Mouse (Mus musculus) cerebellum, postnatal 36 days (tissue): ENCODE results near the gene Actr2.
A peak's percentile ranks its signal among the peaks of the same experiment; 100 is the strongest.
"Not testable (repeated sequence)": the region's sequence is repeated elsewhere in the genome, so short reads cannot be mapped to it uniquely, and the experiment has no call there.

Source experiments
- DNase-seq, 2 experiments: peaks; one replicate each; pipeline ENCODE4 v3.0.0; 2021 to 2022; ENCODE audit warnings: mixed read lengths in 2 of 2

The Actr2 gene

DNA sequence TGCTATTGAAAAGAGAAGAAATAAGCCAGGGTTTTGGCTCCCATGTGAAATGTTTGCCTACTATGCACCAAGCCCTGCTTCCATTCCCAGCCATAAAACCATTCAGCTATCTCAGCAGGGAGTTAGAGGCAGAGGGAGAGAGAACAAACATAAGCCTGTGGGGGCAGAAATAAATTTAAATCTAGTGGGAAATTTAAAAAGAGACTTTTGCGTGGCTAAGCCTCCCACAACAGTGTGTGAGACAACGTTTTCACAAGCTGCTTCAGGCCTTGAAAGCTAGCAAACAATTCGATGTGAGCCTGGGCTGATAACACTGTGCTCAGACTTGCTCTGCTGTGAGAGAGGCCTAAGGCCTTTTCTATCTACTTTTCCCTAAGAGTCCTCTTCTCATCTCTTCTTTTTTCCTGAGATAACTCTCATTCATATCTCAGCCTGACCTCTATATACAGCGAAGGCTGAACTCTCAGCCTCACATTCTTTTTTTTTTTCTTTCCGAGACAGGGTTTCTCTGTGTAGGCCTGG, 3.4 kb upstream of the Actr2 start:
- DNase-seq = no peak

DNA sequence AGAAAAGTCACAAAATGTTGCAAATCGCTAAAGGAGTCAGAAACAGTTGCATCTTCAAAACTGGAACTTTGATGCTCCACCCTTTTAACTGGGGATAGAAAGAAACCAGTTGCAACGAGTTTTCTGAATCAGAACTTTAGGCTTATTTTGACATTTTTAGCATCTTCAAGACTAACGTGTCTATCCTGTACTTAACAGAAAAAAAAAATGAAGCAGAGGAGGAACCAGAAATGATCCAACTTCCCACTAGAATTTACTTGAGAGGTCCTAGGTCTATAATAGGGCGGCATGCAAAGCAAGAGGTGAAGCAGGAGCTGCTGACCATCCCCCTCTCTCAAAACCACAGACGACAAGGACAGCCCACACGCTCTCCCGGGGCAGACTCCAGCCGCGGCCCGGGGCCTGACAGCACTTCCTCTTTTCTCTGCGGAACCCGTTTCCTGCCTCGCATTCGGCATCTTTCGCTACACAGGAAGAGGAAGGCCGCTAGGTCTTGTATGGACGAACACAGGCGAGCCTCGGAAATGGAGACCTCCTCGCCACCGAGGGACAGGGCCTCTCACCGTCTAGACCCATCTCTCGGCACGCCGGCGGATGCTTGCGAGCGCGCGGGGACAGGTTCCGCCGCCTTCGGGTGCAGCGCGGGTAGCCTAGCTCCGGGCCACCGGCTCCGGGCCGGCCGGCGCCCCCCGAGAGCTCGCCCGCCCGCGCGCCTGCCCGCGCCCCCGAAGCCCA, 540 bp downstream of the Actr2 start:
- DNase-seq = peak; percentile 65 to 69

DNA sequence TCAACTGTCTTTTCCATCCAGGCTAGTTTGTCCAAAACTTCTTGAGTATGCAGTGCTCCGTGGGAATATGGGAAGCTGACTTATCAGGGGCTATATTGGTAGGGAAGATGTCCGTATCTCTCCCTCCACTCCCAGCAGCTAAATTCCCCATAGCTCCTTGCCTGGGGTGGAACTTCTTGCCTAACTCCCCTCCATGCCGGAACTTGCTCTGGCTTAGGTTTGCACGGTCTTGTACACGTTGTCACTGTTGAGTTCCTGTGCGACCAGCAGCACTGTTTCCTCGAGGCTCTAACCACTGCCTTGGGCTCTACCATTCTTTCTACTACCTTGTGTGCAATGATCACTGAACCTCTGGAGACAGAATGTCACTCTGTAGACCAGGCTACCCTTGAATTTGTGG, 4.6 kb downstream of the Actr2 start:
- DNase-seq = no peak

DNA sequence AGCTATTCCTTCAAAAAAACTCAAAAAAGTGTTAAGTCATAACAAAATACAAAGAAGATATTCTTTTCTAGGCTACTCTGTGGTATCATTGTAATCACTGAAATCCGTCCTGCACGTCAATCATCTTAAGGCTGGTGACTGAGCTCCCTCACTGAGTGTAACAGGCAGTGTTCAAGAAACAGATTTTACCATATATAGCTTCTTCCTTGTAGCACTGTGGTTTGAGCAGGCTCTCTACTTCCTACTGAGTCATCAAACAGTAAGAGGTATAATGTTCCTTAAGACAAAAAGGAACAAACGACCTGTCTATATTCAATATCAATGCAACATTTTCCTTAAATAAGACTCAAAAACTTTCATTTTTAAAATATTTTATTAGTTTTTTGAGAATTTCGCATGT, 5.0 kb downstream of the Actr2 start:
- no peak for DNase-seq

DNA sequence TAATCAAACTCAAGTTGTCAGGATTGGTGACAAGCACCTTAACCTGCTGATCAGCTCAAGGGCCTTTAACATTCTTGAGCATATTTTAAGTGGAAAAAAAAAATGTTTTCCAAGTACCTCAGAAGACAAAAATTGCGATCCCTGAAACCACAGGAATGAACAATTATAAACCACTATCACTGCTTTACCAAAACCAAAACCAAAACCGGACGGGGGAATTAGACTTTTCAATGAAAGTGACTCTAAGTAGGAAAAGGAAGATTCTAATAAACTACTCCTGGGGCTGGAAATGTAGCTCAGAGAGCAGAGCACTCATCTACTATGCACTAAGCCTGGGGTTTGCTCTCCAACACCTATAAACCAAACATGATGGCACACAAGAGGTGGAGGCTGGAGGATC, 5.8 kb downstream of the Actr2 start:
- DNase-seq = no peak

DNA sequence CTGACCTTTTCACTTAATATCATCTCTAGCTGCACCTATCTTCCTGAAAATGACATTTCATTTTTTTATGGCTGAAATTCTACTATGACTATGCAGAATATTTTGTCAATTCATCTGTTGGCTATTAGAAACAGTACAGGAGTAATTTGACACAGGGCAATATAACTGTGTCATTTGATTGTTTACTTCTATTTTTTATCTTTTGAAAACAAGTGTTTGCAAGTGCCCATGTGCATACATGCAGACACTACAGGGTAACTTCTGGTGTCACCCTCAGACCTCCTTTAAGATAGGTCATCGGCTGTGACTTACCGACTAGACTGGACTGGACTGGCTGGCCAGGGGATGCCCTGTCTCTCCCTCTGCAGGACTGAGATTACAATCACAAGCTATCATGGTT, 8.8 kb downstream of the Actr2 start:
- no peak for DNase-seq

DNA sequence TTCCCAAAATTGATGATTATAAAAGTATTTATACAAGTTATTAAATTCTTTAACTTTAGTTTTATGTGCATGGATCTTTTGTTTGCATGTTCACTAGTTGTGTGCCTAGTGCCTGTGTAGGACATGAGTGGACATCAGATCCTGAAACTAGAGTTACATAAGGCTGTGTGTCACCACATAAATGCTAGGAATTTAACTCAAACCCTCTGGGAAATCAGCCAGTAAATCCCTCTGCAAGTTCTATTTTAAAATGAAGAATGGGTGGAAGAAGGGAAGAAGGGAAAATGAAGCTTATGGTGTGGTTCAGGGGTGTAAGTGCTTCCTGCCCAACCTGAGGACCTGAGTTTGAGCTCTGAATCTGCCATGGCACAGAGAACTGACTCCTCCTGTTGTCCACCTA, 26.4 kb downstream of the Actr2 start:
- DNase-seq = no peak

DNA sequence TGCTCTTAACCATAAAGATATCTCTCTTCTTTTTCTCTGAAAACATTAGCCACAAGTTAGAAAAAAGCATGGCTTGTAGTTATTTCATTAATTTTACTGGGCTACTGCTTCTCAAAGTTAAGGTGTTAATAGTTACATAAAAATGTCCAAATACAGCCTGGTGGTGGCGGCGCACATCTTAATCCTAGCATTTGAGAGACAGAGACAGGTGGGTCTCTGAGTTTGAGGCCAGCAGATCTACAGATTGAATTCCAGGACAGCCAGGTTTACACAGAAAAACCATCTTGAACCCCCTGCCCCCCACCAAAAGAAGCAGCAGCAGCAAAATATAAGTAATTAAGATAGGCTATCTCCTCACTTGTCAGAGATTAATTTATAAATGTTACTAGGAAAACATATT, 27.1 kb downstream of the Actr2 start:
- no peak for DNase-seq

DNA sequence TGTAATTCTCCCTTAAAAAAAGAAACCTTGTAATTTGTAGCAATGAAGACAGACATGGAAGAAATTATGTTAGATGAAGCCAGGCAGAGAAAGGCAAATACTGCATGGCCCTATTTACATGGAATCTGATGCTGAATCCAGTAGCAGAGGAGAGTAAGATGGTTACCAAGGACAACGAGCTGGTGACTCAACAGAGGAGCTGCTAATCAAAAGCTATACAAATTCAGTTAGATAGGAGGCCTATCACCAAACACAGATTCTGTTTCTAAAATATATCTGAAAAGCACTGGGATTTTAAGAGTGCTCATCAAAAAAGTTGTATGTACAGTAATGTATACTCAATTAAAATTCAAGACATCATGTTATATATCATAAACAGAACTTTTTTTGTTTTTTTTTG, 37.3 kb downstream of the Actr2 start:
- no peak for DNase-seq

DNA sequence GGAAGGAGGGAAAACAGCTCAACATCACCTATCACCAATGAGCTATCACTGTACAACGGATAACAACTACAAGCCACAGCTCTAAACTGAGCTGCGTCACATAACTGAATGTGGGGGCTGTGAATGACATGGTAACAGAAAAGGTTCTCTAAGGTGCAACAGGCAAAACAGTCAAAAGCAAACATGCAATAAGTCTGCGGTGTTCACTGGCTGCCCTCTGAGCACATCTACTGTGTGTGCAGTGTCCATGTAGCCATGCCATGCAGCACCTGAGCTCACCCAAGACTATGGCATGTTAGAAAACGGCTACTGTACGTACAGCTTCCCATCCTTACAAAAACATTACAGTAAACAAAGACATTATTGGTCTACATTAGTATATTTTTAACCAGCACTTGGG, 39.9 kb downstream of the Actr2 start:
- no peak for DNase-seq

DNA sequence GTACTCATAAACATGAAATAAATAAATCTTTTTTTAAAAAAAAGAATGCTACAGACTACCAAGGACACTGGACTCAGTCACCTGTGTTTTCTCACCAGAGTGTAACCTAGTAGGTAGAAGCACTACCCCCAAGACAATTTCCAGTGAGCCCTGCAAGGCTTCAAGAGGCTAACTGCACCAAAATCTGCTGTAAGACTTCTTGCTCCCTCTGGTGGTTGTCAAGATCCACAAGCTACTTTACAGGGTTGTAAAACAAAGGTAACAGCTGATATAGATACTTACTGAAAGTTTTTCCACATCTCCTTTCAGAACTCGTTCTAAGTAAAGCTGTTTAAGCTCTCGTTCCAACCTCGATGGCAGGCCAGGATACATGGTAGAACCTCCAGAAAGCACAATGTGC, 40.5 kb downstream of the Actr2 start:
- peak; percentile 24 to 53 for DNase-seq

DNA sequence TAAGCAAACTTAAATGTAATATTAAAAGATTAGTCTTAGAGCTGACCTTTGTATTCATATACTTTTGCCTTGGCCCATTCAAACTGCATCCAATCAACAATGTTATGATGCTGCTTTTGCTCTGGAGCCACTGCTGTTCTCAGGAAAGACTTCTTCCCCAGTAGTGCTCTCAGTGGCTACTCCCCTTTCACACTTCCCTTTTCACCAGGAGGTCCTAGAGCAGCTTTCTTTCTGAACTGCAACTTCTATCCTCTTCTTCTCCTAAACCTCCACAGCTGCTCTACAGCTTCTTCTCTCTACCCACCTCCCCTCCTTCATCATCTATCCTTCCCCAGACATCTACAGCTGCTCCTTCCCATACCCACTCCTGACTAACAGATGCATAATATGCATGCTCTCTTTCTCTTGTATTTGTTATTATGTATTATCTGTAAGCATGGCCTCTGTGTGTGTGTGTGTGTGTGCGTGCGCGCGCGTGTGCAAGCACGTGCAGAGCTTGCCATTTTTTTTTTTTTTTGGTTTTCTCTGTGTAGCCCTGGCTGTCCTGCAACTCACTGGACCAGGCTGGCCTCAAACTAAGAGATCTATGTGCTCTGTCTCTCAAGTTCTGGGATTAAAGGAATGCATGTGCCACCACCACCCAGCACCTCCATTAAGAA, 44.2 kb downstream of the Actr2 start:
- no peak for DNase-seq

DNA sequence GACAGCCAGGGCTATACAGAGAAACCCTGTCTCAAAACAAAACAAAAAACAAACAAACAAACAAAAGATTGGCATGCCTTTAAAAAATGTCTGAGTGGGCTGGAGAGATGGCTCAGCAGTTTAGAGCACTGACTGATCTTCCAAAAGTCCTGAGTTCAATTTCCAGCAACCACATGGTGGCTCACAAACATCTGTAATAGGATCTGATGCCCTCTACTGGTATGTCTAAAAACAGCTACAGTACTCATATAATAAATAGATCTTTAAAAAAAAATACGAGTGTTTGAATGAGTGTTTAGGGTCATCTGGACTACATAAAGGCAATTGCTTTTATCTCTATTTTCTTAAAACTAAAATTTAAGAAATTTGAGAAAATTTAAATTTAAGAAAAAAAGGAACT, 45.2 kb downstream of the Actr2 start:
- no peak for DNase-seq

DNA sequence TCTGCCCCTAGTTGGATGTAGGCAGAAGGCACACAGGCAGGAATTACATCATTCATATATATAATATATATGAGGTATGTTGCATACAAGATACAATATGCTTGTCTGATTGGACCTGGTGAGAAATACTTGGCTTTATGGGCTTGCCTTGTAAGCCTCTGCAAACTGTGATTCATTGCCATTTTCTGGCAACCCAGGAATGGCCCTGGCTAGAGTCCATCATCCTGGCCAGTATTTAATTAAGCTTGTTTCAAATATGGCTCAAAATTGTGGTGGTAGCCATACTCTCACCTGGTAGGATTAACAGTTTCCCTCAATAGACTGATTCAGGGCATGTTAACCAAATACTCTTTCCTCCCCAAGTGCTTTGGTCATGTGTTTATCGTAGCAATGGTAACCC, 46.6 kb downstream of the Actr2 start:
- DNase-seq = peak; percentile 82 to 89

DNA sequence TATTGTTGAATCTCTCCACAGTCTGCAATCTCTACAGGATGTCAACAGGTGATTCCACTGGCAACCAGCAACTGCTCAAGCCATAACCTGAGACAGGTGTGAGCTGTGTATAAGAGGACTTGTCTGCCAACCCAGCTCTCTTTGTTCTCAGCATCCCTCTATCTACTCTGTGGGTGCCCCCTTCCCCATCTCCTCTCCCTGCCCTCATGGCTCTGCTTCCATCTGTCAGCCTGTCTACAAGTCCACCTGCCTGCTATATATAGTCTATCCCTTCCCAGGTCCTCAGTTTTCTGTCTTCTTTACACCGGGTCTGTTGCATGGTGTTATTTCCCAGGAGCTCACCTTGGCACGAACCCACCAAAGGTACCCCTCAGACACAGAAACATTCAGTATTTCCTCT, 47.8 kb downstream of the Actr2 start:
- DNase-seq = no peak

DNA sequence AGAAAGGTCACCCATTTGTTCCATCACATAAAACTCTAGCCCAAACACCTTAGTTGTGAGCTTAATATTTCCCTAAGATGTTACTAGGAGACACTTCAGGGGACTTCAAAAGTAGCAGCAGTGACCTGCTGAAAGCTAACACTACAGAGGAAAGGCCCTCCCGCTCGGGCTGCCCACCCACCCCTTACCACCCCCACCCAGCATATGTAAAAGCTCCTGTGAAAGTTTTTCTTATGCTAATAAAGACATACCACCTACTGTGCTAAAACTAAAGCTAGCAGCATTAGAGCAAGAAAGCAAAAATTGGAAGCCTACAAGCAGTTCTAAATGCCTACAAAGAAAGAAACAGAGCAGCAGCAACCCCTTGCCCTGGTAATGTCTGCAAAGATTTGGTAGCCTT, 48.6 kb downstream of the Actr2 start:
- DNase-seq = not testable (repeated sequence)

DNA sequence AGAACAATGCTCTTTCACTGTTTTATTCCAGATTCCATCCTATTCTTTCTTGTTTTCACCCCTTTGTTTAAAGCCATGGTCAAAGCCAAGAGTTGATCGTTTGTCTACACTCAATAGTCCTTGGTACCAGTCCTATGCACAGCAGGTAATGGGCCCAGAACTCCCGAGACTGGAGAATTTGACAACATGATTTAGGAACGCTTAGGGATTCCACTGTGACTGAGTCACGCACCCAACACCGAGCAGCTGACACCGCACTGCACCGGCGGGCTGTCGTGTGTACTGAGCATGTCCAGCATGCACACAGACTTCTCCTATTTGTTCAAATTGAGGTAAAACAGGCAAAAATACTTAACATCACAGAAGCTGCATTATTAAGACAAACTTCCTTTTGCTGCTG, 49.9 kb downstream of the Actr2 start:
- DNase-seq = not testable (repeated sequence)

DNA sequence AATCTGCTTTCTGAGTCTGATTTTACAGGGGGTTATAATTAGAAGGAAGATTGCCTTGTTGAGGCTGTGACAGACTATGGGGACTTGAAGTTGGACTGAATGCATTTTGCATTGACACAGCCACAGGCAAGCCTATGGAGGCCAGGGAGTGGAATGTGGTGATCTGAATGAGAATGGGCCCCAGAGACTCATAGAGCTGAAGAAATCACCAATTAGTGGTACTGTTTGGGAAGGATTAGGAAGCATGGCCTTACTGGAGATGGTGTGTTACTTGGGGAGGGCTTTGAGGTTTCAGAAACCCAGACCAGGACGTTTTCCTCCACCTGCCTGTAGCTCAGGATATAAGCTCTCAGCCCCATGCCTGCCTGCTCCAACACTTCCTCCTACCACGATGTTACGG, 53.0 kb downstream of the Actr2 start:
- no peak for DNase-seq

DNA sequence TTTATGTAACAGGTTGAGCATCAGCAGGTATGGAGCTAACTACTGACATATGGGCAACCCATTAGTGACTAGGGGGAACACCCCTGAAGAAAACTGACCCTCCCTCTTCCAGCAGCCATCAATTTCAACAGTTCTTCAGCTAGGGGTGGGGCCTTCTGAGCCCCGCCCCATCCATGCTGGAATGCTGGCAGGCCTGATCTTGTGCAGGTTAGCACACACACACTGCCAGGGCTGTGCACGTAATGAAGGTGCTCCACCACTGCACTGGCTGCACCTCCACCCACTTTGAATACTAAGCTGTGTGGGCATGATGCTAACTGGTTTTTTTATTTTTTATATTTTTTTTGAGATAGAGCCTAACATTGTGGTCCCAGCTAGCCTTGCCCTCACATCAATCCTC, 55.3 kb downstream of the Actr2 start:
- DNase-seq = no peak

DNA sequence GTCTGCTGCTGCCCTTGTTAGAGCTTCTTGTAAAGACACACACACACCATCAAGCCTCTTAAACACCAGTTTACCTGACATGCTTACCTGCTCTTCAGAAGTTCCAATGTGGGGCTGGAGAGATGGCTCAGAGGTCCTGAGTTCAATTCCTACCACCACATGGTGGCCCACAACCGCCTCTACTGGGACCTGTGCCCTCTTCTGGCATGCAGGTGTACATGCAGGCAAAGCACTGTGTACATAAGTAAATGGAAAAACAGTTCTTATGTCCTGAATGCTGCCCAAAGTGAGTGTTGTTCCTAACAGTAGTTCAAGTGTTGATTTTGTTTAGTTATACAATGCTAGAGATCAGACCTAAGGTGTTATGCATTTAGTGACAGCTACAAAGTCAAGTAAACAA, 56.5 kb downstream of the Actr2 start:
- no peak for DNase-seq

DNA sequence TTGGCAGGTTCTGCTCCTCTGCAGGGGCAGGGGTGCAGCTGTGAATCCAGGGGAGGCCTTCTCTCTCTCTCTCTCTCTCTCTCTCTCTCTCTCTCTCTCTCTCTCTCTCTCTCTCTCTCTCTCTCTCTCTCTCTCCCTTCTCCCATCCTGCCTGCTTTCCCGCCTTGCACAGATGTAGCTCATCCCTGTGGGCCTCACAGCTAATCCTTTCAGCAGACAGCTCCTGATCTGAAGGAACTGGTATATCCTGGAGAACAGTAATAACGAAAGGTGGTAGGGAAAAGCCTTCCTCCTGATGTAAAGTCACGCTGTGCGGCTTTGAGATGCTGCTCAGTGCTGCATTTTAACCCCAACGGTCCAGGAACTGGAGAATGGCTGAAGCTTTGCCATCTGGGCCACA, 58.1 kb downstream of the Actr2 start:
- DNase-seq = no peak

DNA sequence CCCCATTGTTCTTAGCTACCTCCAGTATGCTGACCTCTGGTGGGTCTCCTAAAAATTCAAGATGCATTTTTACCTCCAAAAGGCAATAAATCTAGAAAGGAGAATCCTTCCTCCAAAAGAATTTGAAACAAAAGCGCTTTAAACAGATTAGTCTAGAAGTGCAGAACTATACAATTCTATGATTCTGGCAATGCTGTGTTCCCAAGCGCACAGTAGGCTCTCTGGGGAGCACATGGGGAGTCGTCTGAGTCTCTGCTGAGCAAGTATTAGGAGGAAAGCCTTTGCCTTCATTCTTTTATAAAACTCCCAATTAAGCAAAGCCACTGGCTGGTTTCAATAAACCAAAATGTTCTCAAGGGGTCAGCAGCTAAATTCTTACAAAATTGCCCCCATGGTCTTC, 58.8 kb downstream of the Actr2 start:
- no peak for DNase-seq

DNA sequence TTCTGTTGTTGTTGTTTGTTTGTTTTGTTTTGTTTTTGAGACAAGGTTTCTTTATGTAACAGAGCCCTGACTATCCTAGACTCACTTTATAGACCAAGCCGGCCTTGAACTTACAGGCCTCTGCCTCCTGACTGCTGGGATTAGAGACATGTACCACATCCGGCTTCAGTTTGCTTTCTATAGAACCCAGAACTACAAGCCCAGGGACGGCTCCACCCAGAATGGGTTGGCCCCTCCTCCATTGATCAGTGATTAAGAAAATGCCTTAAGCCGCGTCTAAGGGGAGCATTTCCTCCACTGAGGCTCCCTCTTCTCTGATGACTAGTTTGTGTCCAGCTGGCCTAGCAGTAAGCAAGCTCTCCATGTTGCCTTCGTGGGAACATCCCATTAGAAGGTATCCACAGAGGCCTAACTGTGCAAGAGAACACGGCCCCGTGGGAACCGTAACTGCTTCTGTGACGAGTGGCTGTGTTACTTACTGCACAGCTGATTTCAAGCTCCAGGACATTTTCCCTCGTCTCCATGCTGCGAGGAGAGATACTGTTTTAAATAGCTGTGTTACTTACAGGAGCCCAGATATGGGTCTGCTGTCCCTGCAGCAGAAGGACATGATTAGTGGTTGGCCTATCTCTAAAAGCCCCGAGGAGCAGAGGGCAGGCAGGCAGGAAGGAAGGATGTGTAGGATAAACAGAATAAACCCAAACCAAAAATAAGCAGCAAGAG, 59.7 kb downstream of the Actr2 start:
- DNase-seq = no peak

DNA sequence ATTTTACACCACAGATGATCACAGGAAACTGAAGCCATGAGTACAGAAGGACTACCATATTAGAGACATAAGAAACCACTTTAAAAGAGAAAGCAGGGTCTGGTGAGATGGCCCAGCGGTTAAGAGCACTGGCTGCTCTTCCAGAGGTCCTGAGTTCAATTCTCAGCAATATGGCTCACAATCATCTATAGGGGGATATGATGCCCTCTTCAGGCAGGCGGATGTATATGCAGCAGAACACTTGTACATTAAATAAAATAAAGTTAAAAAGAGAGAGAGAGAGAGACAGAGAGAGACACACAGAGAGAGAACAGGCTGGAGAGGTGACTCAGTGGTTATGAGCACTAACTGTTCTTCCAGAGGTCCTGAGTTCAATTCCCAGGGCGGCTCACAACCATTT, 67.1 kb downstream of the Actr2 start:
- DNase-seq = no peak
